Mouse (Mus musculus): Measurements from ENCODE around the gene Gsta3. TPM values are rescaled to one million over a fixed set of nuclear protein-coding genes. Genes with fewer than 3 reads are reported as not detected.
"Not testable (repeated sequence)": the region's sequence is repeated elsewhere in the genome, so short reads cannot be mapped to it uniquely, and the experiment has no call there.

The Gsta3 gene
- polyA plus RNA-seq, 1 experiment from 2014 or later = 0.47 TPM

DNA sequence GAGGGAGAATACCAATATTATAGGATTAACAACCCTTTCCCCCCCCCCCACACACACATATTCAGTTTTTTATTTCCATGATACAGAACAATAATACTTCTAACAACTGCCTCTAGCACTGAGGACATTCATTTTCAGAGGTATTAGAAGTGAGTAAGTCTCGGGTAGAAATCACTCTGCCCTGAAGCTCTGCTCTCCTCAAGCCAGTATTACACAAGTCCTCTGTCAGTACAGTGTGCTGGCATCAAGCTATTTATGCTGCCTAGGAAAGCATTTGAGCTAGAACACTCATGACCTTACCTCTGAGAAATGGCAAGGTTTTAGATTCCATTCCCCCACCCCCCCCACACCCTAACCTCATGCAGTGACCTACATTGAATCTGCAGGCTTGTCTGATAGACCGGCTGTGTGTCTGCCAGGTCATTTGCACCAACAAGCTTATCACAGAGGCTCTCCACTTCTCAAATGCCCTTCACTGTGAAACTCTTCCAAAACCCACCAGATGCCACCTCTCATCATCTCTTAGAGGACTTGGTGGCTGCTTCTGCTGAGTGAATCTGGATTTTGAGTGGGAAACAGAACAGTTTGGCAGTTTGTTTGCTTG is 34.1 kb downstream of the Gsta3 start:
- WGBS (ENCODE audit: insufficient replicate concordance) = 54% methylated on average over 2 of the region's 2 CpGs
- no peak for ATAC-seq (replicated peaks; ENCODE audit: insufficient number of reproducible peaks, low FRiP score, low TSS enrichment)

GRCm38 (mm10) chr1:21275366-21275765 is 35.0 kb downstream of the Gsta3 start:
- H3K9ac ChIP-seq (ENCODE audit: low read depth, low read length); ATAC-seq (replicated peaks; ENCODE audit: insufficient number of reproducible peaks, low FRiP score, low TSS enrichment); H3K4me1 ChIP-seq (ENCODE audit: control insufficient read depth, insufficient read depth, low read length); H3K9me3 ChIP-seq (replicated peaks; ENCODE audit: control insufficient read depth, low read length); H3K36me3 ChIP-seq (ENCODE audit: control insufficient read depth, insufficient read depth, low read length); H3K27ac ChIP-seq (ENCODE audit: low read depth, low read length); H3K4me3 ChIP-seq (ENCODE audit: low read depth, low read length); H3K4me2 ChIP-seq; H3K27me3 ChIP-seq (ENCODE audit: control insufficient read depth, insufficient read depth, low read length): not testable (repeated sequence)
- 82% methylated on average over 5 of the region's 5 CpGs for WGBS (ENCODE audit: insufficient replicate concordance)

More for the DNA sequence above, 34.1 kb downstream of the Gsta3 start:
- no peak overlapping the region for H3K27ac ChIP-seq (ENCODE audit: low read depth, low read length)
- H3K9me3 ChIP-seq (replicated peaks; ENCODE audit: control insufficient read depth, low read length) = no peaks in the 10 kb centered on the region
- H3K9ac ChIP-seq (ENCODE audit: low read depth, low read length) = no peak overlapping the region
- no peak overlapping the region for H3K4me3 ChIP-seq (ENCODE audit: low read depth, low read length)
- H3K4me2 ChIP-seq = no peak overlapping the region
- no peaks in the 10 kb centered on the region for H3K36me3 ChIP-seq (ENCODE audit: control insufficient read depth, insufficient read depth, low read length)
- H3K27me3 ChIP-seq (ENCODE audit: control insufficient read depth, insufficient read depth, low read length) = no peaks in the 10 kb centered on the region
- no peaks in the 10 kb centered on the region for H3K4me1 ChIP-seq (ENCODE audit: control insufficient read depth, insufficient read depth, low read length)

GRCm38 (mm10) chr1:21276158-21276557 is 35.8 kb downstream of the Gsta3 start:
- not testable (repeated sequence) for H3K36me3 ChIP-seq (ENCODE audit: control insufficient read depth, insufficient read depth, low read length); H3K27me3 ChIP-seq (ENCODE audit: control insufficient read depth, insufficient read depth, low read length); H3K27ac ChIP-seq (ENCODE audit: low read depth, low read length); H3K4me1 ChIP-seq (ENCODE audit: control insufficient read depth, insufficient read depth, low read length); H3K4me3 ChIP-seq (ENCODE audit: low read depth, low read length); ATAC-seq (replicated peaks; ENCODE audit: insufficient number of reproducible peaks, low FRiP score, low TSS enrichment); H3K4me2 ChIP-seq; H3K9me3 ChIP-seq (replicated peaks; ENCODE audit: control insufficient read depth, low read length); H3K9ac ChIP-seq (ENCODE audit: low read depth, low read length)
- 64% methylated on average over 1 of the region's 2 CpGs for WGBS (ENCODE audit: insufficient replicate concordance)

GRCm38 (mm10) chr1:21280306-21280705 is 39.9 kb downstream of the Gsta3 start:
- Histone ChIP-seq H3K4me3 (ENCODE audit: low read depth, low read length) (no peak overlapping the region), H3K27ac (ENCODE audit: low read depth, low read length) (no peak overlapping the region), H3K4me1 (ENCODE audit: control insufficient read depth, insufficient read depth, low read length) (no peaks in the 10 kb centered on the region), H3K27me3 (ENCODE audit: control insufficient read depth, insufficient read depth, low read length) (no peaks in the 10 kb centered on the region), H3K4me2 (no peak overlapping the region), H3K36me3 (ENCODE audit: control insufficient read depth, insufficient read depth, low read length) (no peaks in the 10 kb centered on the region), H3K9me3 (replicated peaks; ENCODE audit: control insufficient read depth, low read length) (no peaks in the 10 kb centered on the region), H3K9ac (ENCODE audit: low read depth, low read length) (no peak overlapping the region)
- 60% methylated on average over 2 of the region's 2 CpGs for WGBS (ENCODE audit: insufficient replicate concordance)
- no peak for ATAC-seq (replicated peaks; ENCODE audit: insufficient number of reproducible peaks, low FRiP score, low TSS enrichment)

DNA sequence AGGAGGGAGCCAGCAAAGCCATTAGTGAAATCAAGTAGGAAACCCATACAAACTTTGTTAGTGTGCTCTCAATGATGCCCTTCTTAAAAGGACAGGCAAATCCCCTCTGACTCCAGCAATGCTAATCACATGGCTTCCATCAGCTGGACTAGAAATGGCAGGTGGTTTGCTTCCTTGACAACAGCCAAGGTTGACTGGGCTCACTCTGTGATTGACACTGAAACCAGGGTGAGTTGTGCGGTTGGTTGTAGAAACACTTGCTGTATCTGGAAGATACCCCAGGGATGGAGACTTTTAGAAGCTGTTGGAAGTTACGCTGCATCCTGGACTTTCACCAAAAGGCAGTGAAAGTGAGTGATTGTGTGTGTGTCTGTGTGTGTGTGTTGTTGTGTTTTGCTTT is 44.3 kb downstream of the Gsta3 start:
- H3K9me3 ChIP-seq (replicated peaks; ENCODE audit: control insufficient read depth, low read length); H3K4me2 ChIP-seq; H3K4me1 ChIP-seq (ENCODE audit: control insufficient read depth, insufficient read depth, low read length); H3K9ac ChIP-seq (ENCODE audit: low read depth, low read length); H3K36me3 ChIP-seq (ENCODE audit: control insufficient read depth, insufficient read depth, low read length); H3K27ac ChIP-seq (ENCODE audit: low read depth, low read length); ATAC-seq (replicated peaks; ENCODE audit: insufficient number of reproducible peaks, low FRiP score, low TSS enrichment); H3K27me3 ChIP-seq (ENCODE audit: control insufficient read depth, insufficient read depth, low read length); H3K4me3 ChIP-seq (ENCODE audit: low read depth, low read length): not testable (repeated sequence)
- WGBS (ENCODE audit: insufficient replicate concordance) = 90% methylated on average over 2 of the region's 2 CpGs

- Histone ChIP-seq H3K4me1 (ENCODE audit: control insufficient read depth, insufficient read depth, low read length) (no peaks in the 10 kb centered on the region), H3K4me3 (ENCODE audit: low read depth, low read length) (no peak overlapping the region), H3K4me2 (no peak overlapping the region), H3K27ac (ENCODE audit: low read depth, low read length) (no peak overlapping the region), H3K9ac (ENCODE audit: low read depth, low read length) (no peak overlapping the region), H3K36me3 (ENCODE audit: control insufficient read depth, insufficient read depth, low read length) (no peaks in the 10 kb centered on the region), H3K9me3 (replicated peaks; ENCODE audit: control insufficient read depth, low read length) (no peaks in the 10 kb centered on the region), H3K27me3 (ENCODE audit: control insufficient read depth, insufficient read depth, low read length) (no peaks in the 10 kb centered on the region)
- WGBS (ENCODE audit: insufficient replicate concordance) = 89% methylated on average over 4 of the region's 4 CpGs
- no peak for ATAC-seq (replicated peaks; ENCODE audit: insufficient number of reproducible peaks, low FRiP score, low TSS enrichment)
Observed at GRCm38 (mm10) chr1:21291394-21291793, 51.0 kb downstream of the Gsta3 start.

GRCm38 (mm10) chr1:21292590-21292989 is 52.2 kb downstream of the Gsta3 start:
- Histone ChIP-seq H3K27ac (ENCODE audit: low read depth, low read length) (no peak overlapping the region), H3K4me2 (no peak overlapping the region), H3K36me3 (ENCODE audit: control insufficient read depth, insufficient read depth, low read length) (no peaks in the 10 kb centered on the region), H3K27me3 (ENCODE audit: control insufficient read depth, insufficient read depth, low read length) (no peaks in the 10 kb centered on the region), H3K9me3 (replicated peaks; ENCODE audit: control insufficient read depth, low read length) (no peaks in the 10 kb centered on the region), H3K4me1 (ENCODE audit: control insufficient read depth, insufficient read depth, low read length) (no peaks in the 10 kb centered on the region), H3K9ac (ENCODE audit: low read depth, low read length) (no peak overlapping the region), H3K4me3 (ENCODE audit: low read depth, low read length) (no peak overlapping the region)
- WGBS (ENCODE audit: insufficient replicate concordance) = 64% methylated on average over 1 of the region's 1 CpGs
- ATAC-seq (replicated peaks; ENCODE audit: insufficient number of reproducible peaks, low FRiP score, low TSS enrichment) = no peak

DNA sequence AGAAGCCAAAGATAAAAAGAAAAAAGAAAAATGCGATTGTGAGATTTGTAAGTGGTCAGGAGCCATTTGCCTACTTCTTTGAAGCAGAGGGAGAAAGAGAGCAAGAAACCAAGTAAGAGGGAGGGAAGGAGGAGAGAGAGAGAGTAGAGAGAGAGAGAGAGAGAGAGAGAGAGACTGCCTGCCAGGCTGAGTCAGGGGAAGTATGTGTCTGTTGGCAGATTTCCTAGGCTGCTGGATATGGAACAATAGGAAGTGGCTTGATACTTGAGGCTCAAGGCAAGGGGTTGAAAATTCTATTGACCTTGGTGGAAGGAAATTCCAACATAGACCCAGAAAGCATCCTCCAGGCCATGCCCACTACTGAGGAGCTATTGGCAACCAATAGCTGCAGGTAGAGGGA is 55.8 kb downstream of the Gsta3 start:
- H3K4me1 ChIP-seq (ENCODE audit: control insufficient read depth, insufficient read depth, low read length) = no peaks in the 10 kb centered on the region
- no peak for ATAC-seq (replicated peaks; ENCODE audit: insufficient number of reproducible peaks, low FRiP score, low TSS enrichment)
- WGBS (ENCODE audit: insufficient replicate concordance) = 80% methylated on average over 1 of the region's 1 CpGs
- no peak overlapping the region for H3K9ac ChIP-seq (ENCODE audit: low read depth, low read length)
- no peaks in the 10 kb centered on the region for H3K9me3 ChIP-seq (replicated peaks; ENCODE audit: control insufficient read depth, low read length)
- H3K27me3 ChIP-seq (ENCODE audit: control insufficient read depth, insufficient read depth, low read length) = no peaks in the 10 kb centered on the region
- no peak overlapping the region for H3K4me3 ChIP-seq (ENCODE audit: low read depth, low read length)
- H3K27ac ChIP-seq (ENCODE audit: low read depth, low read length) = no peak overlapping the region
- no peaks in the 10 kb centered on the region for H3K36me3 ChIP-seq (ENCODE audit: control insufficient read depth, insufficient read depth, low read length)
- H3K4me2 ChIP-seq = no peak overlapping the region

DNA sequence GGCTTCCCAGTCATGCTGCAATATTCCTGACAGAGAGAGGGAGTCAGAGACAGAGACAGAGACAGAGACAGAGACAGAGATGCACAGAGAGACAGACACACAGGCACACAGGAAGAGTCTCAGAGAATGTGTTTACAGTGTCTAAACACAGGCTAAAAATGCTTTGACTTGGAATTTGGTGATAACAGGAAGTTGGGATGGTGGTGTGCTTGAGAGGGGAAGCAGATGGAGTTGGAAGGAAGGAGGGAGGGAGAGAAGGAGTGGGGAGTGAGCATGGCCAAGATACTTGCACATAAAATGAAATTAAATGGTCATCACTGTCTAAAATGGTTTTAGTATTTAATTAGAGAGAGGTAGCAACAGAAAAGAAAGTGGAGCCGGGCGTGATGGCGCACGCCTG is 57.7 kb downstream of the Gsta3 start:
- Histone ChIP-seq H3K4me2 (no peak overlapping the region), H3K9ac (ENCODE audit: low read depth, low read length) (no peak overlapping the region), H3K27ac (ENCODE audit: low read depth, low read length) (no peak overlapping the region), H3K9me3 (replicated peaks; ENCODE audit: control insufficient read depth, low read length) (no peaks in the 10 kb centered on the region), H3K4me1 (ENCODE audit: control insufficient read depth, insufficient read depth, low read length) (no peaks in the 10 kb centered on the region), H3K36me3 (ENCODE audit: control insufficient read depth, insufficient read depth, low read length) (no peaks in the 10 kb centered on the region), H3K4me3 (ENCODE audit: low read depth, low read length) (no peak overlapping the region), H3K27me3 (ENCODE audit: control insufficient read depth, insufficient read depth, low read length) (no peaks in the 10 kb centered on the region)
- WGBS (ENCODE audit: insufficient replicate concordance) = 77% methylated on average over 4 of the region's 4 CpGs
- no peak for ATAC-seq (replicated peaks; ENCODE audit: insufficient number of reproducible peaks, low FRiP score, low TSS enrichment)

All from heart, embryonic 11.5 days (tissue).